Mouse (Mus musculus) cerebellum, adult 2 months (tissue): ENCODE results near the gene Stk39.

Source experiments
- CTCF ChIP-seq: fragments of 200-500 bp; IDR thresholded peaks from 2 replicates; pipeline ENCODE4 v1.5.1; 2011; ENCODE audit warnings: low read depth, mild to moderate bottlenecking, control low read depth, low read length, moderate library complexity, borderline replicate concordance; ENCODE audit not compliant: insufficient read depth
- POLR2A ChIP-seq: fragments of 200-500 bp; IDR thresholded peaks from 2 replicates; pipeline ENCODE4 v1.6.1; 2011; ENCODE audit warnings: low read length, control low read depth, borderline replicate concordance; ENCODE audit not compliant: insufficient read depth

- TF ChIP-seq CTCF (no peak), POLR2A (no peak)
Measured at GRCm38 (mm10) chr2:68452379-68452778, 19.7 kb downstream of the Stk39 start.
